Mouse (Mus musculus) lung, embryonic 14.5 days (tissue): Measurements from ENCODE around the gene Plin4. TPM values are rescaled to one million over a fixed set of nuclear protein-coding genes. Genes with fewer than 3 reads are reported as not detected.

Experiments used
- ATAC-seq: fragments of 200-750 bp; cut with Nextera tagmentation; 2 replicates; pipeline ENCODE4 v1.8.0; 2017; ENCODE audit warnings: mild to moderate bottlenecking, moderate TSS enrichment, moderate library complexity; ENCODE audit not compliant: insufficient read depth
- DNase-seq: peaks from one replicate; pipeline ENCODE4 v3.0.0-alpha.2; 2015
- H3K27ac ChIP-seq: fragments of 300-500 bp; sonication (generic); 2 replicates; pipeline ENCODE4 v1.5.1; 2014; ENCODE audit warnings: low read depth, mild to moderate bottlenecking, moderate library complexity
- H3K27me3 ChIP-seq: fragments of 300-500 bp; sonication (generic); 2 replicates; pipeline ENCODE4 v1.6.1; 2014; ENCODE audit warnings: low read length, control low read depth; ENCODE audit not compliant: insufficient read depth
- H3K36me3 ChIP-seq: fragments of 300-500 bp; sonication (generic); 2 replicates; pipeline ENCODE4 v1.6.1; 2014; ENCODE audit warnings: control low read depth; ENCODE audit not compliant: insufficient read depth
- H3K4me1 ChIP-seq: fragments of 300-500 bp; sonication (generic); 2 replicates; pipeline ENCODE4 v1.6.1; 2014; ENCODE audit warnings: antibody characterized with exemption, control low read depth; ENCODE audit not compliant: insufficient read depth
- H3K4me2 ChIP-seq: fragments of 300-500 bp; sonication (generic); 2 replicates; pipeline ENCODE4 v1.6.1; 2014; ENCODE audit warnings: mild to moderate bottlenecking
- H3K4me3 ChIP-seq: fragments of 300-500 bp; sonication (generic); 2 replicates; pipeline ENCODE4 v1.5.1; 2014; ENCODE audit warnings: low read depth, low read length
- H3K9ac ChIP-seq: fragments of 300-500 bp; sonication (generic); 2 replicates; pipeline ENCODE4 v1.6.1; 2014
- H3K9me3 ChIP-seq: fragments of 300-500 bp; sonication (generic); 2 replicates; pipeline ENCODE4 v1.6.1; 2016; ENCODE audit warnings: low read depth, low read length, control low read depth
- CTCF ChIP-seq: IDR thresholded peaks from 2 replicates; pipeline ENCODE4 v1.5.1; 2016; ENCODE audit warnings: antibody characterized with exemption, low read depth
- WGBS: fragments of 180-500 bp; shearing (Covaris S2); extraction: QIAGEN DNeasy Blood & Tissue Kit; methylation state at CpG from one replicate; pipeline ENCODE4 v1.1.7; 2014; 5-methylcytosine and 5-hydroxymethylcytosine counted together
- polyA plus RNA-seq: library from polyadenylated mRNA; unstranded; fragments of >200 nt; fragmentation: Nextera tagmentation; extraction: Ambion mirVana; gene quantifications from 2 replicates; pipeline ENCODE4 v1.2.1, GENCODE M21; 2014

Gene Plin4
- polyA plus RNA-seq, 1 experiment from 2014 or later: 0.28 TPM

- H3K9ac ChIP-seq: no peak overlapping the region
- no peak overlapping the region for H3K4me3 ChIP-seq
- WGBS: 68% methylated on average over 11 of the region's 11 CpGs
- no peak overlapping the region for H3K4me2 ChIP-seq
- H3K9me3 ChIP-seq: peaks cover 9% of the 10 kb centered on the region
- no peak for TF ChIP-seq CTCF
- no peaks in the 10 kb centered on the region for H3K36me3 ChIP-seq
- H3K4me1 ChIP-seq: no peaks in the 10 kb centered on the region
- no peak overlapping the region for H3K27ac ChIP-seq
- DNase-seq (no peak), ATAC-seq (no peak)
- H3K27me3 ChIP-seq: peaks cover 34% of the 10 kb centered on the region
Observed at GRCm38 (mm10) chr17:56126175-56126574, 16.6 kb upstream of the Plin4 start.

- DNase-seq (no peak), ATAC-seq (no peak)
- Histone ChIP-seq H3K9me3 (peaks cover 9% of the 10 kb centered on the region), H3K27me3 (peaks cover 43% of the 10 kb centered on the region), H3K9ac (no peak overlapping the region), H3K4me2 (no peak overlapping the region), H3K4me3 (no peak overlapping the region), H3K27ac (no peak overlapping the region), H3K36me3 (no peaks in the 10 kb centered on the region), H3K4me1 (no peaks in the 10 kb centered on the region)
- 79% methylated on average over 4 of the region's 4 CpGs for WGBS
- no peak for TF ChIP-seq CTCF
Observed at GRCm38 (mm10) chr17:56125276-56125630, 15.7 kb upstream of the Plin4 start.

- Histone ChIP-seq H3K4me3 (peak overlapping the region; percentile 39), H3K36me3 (no peaks in the 10 kb centered on the region), H3K4me2 (peak overlapping the region; percentile 77), H3K9ac (peak overlapping the region; percentile 49), H3K4me1 (no peaks in the 10 kb centered on the region), H3K9me3 (peaks cover 9% of the 10 kb centered on the region), H3K27ac (no peak overlapping the region), H3K27me3 (peaks cover 50% of the 10 kb centered on the region)
- ATAC-seq: 0 out of 2 replicates have a peak, but pooled peaks have one; percentile 20
- DNase-seq: peak; percentile 68
- TF ChIP-seq CTCF: peak; percentile 81
- whole genome bisulfite sequencing: 6% methylated on average over 54 of the region's 59 CpGs
Observed at GRCm38 (mm10) chr17:56124377-56125275, 15.0 kb upstream of the Plin4 start.

- Histone ChIP-seq H3K4me2 (peak overlapping the region; percentile 77), H3K27ac (no peak overlapping the region), H3K4me3 (peak overlapping the region; percentile 39), H3K9ac (peak overlapping the region; percentile 49; the same call in 1 of the 2 replicates), H3K4me1 (no peaks in the 10 kb centered on the region), H3K27me3 (peaks cover 58% of the 10 kb centered on the region), H3K9me3 (peaks cover 9% of the 10 kb centered on the region), H3K36me3 (no peaks in the 10 kb centered on the region)
- DNase-seq (no peak), ATAC-seq (no peak)
- TF ChIP-seq CTCF: no peak
- 37% methylated on average over 58 of the region's 59 CpGs for WGBS
Observed at GRCm38 (mm10) chr17:56123681-56124340, 14.2 kb upstream of the Plin4 start.

GRCm38 (mm10) chr17:56123161-56123560, 13.6 kb upstream of the Plin4 start:
- Histone ChIP-seq H3K4me1 (no peaks in the 10 kb centered on the region), H3K27me3 (peaks cover 64% of the 10 kb centered on the region), H3K4me3 (no peak overlapping the region), H3K9me3 (peaks cover 9% of the 10 kb centered on the region), H3K4me2 (no peak overlapping the region), H3K27ac (no peak overlapping the region), H3K9ac (no peak overlapping the region), H3K36me3 (no peaks in the 10 kb centered on the region)
- WGBS: 87% methylated on average over 12 of the region's 12 CpGs
- TF ChIP-seq CTCF: no peak
- ATAC-seq (no peak), DNase-seq (no peak)

- WGBS: 36% methylated on average over 2 of the region's 2 CpGs
- Histone ChIP-seq H3K27me3 (peaks cover 71% of the 10 kb centered on the region), H3K4me3 (no peak within 1 kb of the TSS), H3K4me2 (no peak within 1 kb of the TSS), H3K4me1 (no peaks in the 10 kb centered on the region), H3K9ac (no peak within 1 kb of the TSS), H3K27ac (no peak within 1 kb of the TSS), H3K9me3 (peaks cover 9% of the 10 kb centered on the region), H3K36me3 (no peaks in the 10 kb centered on the region)
- no peak for DNase-seq
- TF ChIP-seq CTCF: no peak
- no peak for ATAC-seq
Observed at GRCm38 (mm10) chr17:56121826-56122225, 12.2 kb upstream of the Plin4 start, which contains the start of gene Lrg1. Gene Lrg1 (minus strand): TSS chr17:56122001.
